Mouse (Mus musculus) brain, adult 2 months (tissue): ENCODE measurements at regions not wholly inside any gene's neighbourhood (a gene's known extent, or its start where the extent isn't known, plus 50 kb on each side); places are given as distances from the start of the nearest gene placed in this dataset.

ENCODE experiments used
- DNase-seq: peaks from one replicate; pipeline ENCODE4 v3.0.0; 2011; ENCODE audit warnings: low read depth, low spot score

- peak; percentile 38 for DNase-seq
These were observed 189.4 kb downstream of the Map2k6 start for GRCm38 (mm10) chr11:110588280-110588679.

GRCm38 (mm10) chr11:110595266-110595862, 196.4 kb downstream of the Map2k6 start:
- DNase-seq: peak; percentile 57

- DNase-seq: no peak
These were observed 206.3 kb downstream of the Map2k6 start for GRCm38 (mm10) chr11:110605041-110605882.

GRCm38 (mm10) chr11:110609276-110609675, 210.4 kb downstream of the Map2k6 start:
- DNase-seq: no peak

- DNase-seq: no peak
These were observed 211.9 kb downstream of the Map2k6 start for GRCm38 (mm10) chr11:110610831-110611230.

- DNase-seq: no peak
These were observed 233.1 kb downstream of the Map2k6 start for GRCm38 (mm10) chr11:110632001-110632400.

- DNase-seq: no peak
These were observed 234.4 kb downstream of the Map2k6 start for GRCm38 (mm10) chr11:110633351-110633750.

- DNase-seq: no peak
These were observed 243.6 kb downstream of the Map2k6 start for GRCm38 (mm10) chr11:110642485-110642884.

- no peak for DNase-seq
These were observed 250.8 kb downstream of the Map2k6 start for GRCm38 (mm10) chr11:110649575-110650210.

- no peak for DNase-seq
These were observed 253.1 kb downstream of the Map2k6 start for GRCm38 (mm10) chr11:110652068-110652467.

- no peak for DNase-seq
These were observed 257.7 kb downstream of the Map2k6 start for GRCm38 (mm10) chr11:110656524-110657156.

- no peak for DNase-seq
These were observed 258.9 kb downstream of the Map2k6 start for GRCm38 (mm10) chr11:110657854-110658253.

GRCm38 (mm10) chr11:110670626-110671508, 271.9 kb downstream of the Map2k6 start:
- DNase-seq: no peak

- DNase-seq: no peak
These were observed 274.0 kb downstream of the Map2k6 start for GRCm38 (mm10) chr11:110672941-110673340.

GRCm38 (mm10) chr11:110692824-110693223, 275.0 kb upstream of the Kcnj16 start:
- DNase-seq: no peak

GRCm38 (mm10) chr11:110697067-110697466, 270.8 kb upstream of the Kcnj16 start:
- no peak for DNase-seq

- DNase-seq: no peak
These were observed 269.5 kb upstream of the Kcnj16 start for GRCm38 (mm10) chr11:110698342-110698741.

- DNase-seq: no peak
These were observed 266.9 kb upstream of the Kcnj16 start for GRCm38 (mm10) chr11:110700976-110701375.

GRCm38 (mm10) chr11:110702119-110702518, 265.7 kb upstream of the Kcnj16 start:
- no peak for DNase-seq

GRCm38 (mm10) chr11:110703511-110703910, 264.3 kb upstream of the Kcnj16 start:
- peak; percentile 46 for DNase-seq

GRCm38 (mm10) chr11:110707328-110707727, 260.5 kb upstream of the Kcnj16 start:
- DNase-seq: peak; percentile 53
